Mouse (Mus musculus): ENCODE measurements around the gene Gm14085. TPM values are rescaled to one million over a fixed set of nuclear protein-coding genes. Genes with fewer than 3 reads are reported as not detected.

The Gm14085 gene
- polyA plus RNA-seq, 1 experiment from 2014 or later, result not detected

DNA sequence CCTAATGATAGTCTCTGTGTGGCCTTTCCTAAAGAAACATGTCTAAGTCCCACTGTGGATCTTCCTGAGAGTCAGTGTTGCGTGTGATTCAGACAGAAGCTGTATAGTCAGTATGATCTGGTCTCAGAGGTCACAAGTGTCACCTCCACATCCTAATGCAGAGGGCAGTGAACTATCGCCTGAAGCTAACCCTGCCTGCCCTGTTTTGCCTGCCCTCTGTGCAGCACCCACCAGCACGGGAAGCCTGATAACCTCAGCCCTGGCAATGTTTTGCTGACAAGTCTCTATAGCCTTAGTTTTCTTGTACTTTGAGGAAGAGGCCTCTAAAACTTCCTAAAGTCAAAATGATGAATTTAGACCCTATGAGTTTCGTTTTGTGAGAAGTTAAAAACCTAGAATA, 85.7 kb downstream of the Gm14085 start:
- no peaks in the 10 kb centered on the region for H3K4me1 ChIP-seq
- no peaks in the 10 kb centered on the region for H3K27me3 ChIP-seq
- H3K4me2 ChIP-seq, result no peak overlapping the region
- no peak overlapping the region for H3K4me3 ChIP-seq
- no peaks in the 10 kb centered on the region for H3K9me3 ChIP-seq (replicated peaks)
- ATAC-seq, result no peak
- H3K36me3 ChIP-seq (ENCODE audit: poor library complexity, severe bottlenecking), result no peaks in the 10 kb centered on the region
- no peak overlapping the region for H3K27ac ChIP-seq
- no peak overlapping the region for H3K9ac ChIP-seq
- WGBS, result 81% methylated on average over 4 of the region's 4 CpGs

DNA sequence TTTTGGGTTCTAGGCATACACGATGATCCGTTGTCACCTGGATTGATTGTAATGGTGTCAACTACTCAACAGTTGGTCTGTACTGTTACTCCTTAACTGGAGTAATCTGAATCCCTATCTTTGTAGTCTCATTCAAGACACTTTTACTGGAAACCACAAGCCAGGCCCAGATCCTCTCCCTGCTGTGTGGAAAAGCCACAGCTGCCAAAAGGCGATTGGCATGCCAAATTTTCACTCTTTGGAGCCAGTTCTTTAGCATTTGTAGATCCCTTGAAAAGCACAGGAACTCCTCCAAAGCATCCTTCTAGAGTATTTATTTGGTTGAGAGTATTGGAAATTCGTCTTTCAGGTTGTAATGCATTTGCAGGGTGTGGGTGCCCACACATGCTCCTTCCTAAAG, 86.6 kb downstream of the Gm14085 start:
- no peak for ATAC-seq
- 83% methylated on average over 4 of the region's 4 CpGs for WGBS
- no peaks in the 10 kb centered on the region for H3K27me3 ChIP-seq
- no peak overlapping the region for H3K4me2 ChIP-seq
- no peak overlapping the region for H3K4me3 ChIP-seq
- H3K36me3 ChIP-seq (ENCODE audit: poor library complexity, severe bottlenecking), result no peaks in the 10 kb centered on the region
- H3K4me1 ChIP-seq, result no peaks in the 10 kb centered on the region
- no peaks in the 10 kb centered on the region for H3K9me3 ChIP-seq (replicated peaks)
- H3K9ac ChIP-seq, result no peak overlapping the region
- no peak overlapping the region for H3K27ac ChIP-seq

DNA sequence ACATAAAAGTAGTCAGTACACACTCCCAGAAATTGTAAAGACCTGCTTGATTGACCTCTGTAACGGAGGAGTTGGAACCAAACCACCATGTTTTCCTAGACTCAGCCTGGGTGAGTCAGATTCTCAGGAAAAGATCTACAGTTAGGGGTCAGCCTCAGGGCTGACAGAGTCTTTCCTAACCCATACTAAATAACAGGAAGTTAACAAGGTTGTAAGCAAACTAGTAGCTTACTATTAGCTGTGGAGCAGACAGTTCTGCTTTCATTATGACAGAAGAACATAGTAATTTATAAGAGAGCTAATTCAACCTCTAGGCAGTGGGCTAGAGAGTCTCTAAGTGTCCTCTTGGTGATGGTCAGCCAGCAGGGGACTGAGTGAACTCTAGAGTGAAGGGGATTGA, 87.7 kb downstream of the Gm14085 start:
- no peak for ATAC-seq
- 81% methylated on average over 1 of the region's 1 CpGs for WGBS

DNA sequence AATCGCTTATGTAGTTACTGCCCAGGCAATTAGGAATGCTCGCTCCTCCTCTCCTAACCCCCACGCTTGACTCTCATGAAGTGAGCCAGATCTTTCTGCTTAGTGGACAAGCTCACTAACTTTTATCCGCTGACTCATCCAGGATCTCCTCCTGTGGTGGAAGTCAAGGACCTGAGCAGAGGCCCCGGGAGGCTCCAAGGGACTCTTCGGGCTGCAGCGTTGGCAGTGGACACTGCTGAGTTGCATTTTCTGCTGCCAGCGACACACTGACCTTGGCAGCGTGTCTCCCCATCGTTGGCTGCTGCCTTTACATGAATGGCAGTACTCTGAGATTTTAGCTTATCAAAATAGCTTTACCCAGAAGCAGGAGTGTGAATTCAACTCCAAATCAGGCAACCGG, 90.7 kb downstream of the Gm14085 start:
- Histone ChIP-seq H3K4me1 (no peaks in the 10 kb centered on the region), H3K27me3 (no peaks in the 10 kb centered on the region), H3K27ac (no peak overlapping the region), H3K9me3 (replicated peaks) (no peaks in the 10 kb centered on the region), H3K4me2 (no peak overlapping the region), H3K4me3 (no peak overlapping the region), H3K36me3 (ENCODE audit: poor library complexity, severe bottlenecking) (no peaks in the 10 kb centered on the region), H3K9ac (no peak overlapping the region)
- 80% methylated on average over 11 of the region's 11 CpGs for WGBS
- ATAC-seq, result no peak

More for the DNA sequence above, 87.7 kb downstream of the Gm14085 start:
- H3K9me3 ChIP-seq (replicated peaks), result no peaks in the 10 kb centered on the region
- H3K27ac ChIP-seq, result no peak overlapping the region
- H3K4me3 ChIP-seq, result no peak overlapping the region
- H3K27me3 ChIP-seq, result no peaks in the 10 kb centered on the region
- no peaks in the 10 kb centered on the region for H3K36me3 ChIP-seq (ENCODE audit: poor library complexity, severe bottlenecking)
- H3K9ac ChIP-seq, result no peak overlapping the region
- H3K4me1 ChIP-seq, result no peaks in the 10 kb centered on the region
- no peak overlapping the region for H3K4me2 ChIP-seq

DNA sequence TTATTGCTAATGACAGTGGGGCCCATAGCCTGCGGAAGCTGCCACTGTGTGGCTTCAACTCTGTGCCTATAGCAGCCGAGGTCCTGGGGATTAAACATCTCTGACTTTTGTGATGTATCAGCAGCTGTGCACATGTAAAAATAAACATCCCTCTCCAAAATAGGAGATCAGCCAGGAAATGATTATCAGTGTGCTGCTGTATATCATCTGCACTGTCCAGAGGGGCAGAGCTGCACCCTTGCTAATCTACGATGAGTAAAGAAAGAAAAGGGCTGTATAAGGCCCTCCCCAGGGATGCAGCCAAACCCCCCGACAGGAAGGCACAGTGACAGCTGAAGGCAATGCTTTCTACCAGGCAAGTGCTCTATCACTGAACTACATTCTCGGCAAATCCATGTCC, 91.6 kb downstream of the Gm14085 start:
- Histone ChIP-seq H3K4me1 (no peaks in the 10 kb centered on the region), H3K27ac (no peak overlapping the region), H3K9me3 (replicated peaks) (no peaks in the 10 kb centered on the region), H3K27me3 (no peaks in the 10 kb centered on the region), H3K4me3 (no peak overlapping the region), H3K36me3 (ENCODE audit: poor library complexity, severe bottlenecking) (no peaks in the 10 kb centered on the region), H3K9ac (no peak overlapping the region), H3K4me2 (no peak overlapping the region)
- WGBS, result 64% methylated on average over 5 of the region's 5 CpGs
- ATAC-seq, result no peak

DNA sequence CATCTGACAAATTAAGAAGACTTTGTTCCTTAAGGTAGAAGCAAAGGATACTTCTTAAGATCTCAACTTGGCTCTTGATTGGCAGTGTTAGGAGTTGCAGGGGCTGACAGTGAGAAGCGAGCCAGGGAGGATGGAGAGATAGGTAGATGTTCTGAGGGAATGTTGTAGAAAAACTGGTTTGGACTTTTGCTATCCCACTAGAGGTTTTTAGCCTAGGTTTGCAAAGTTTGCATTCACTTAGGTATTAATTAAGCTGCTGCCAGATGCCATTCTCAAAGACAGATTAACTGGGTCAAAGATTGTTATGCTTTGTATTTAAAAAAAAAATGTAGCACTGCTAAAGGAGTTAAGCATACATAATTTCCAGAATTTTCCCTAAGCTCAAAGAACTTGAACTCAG, 92.6 kb downstream of the Gm14085 start:
- ATAC-seq, result no peak
- H3K9ac ChIP-seq, result no peak overlapping the region
- H3K4me2 ChIP-seq, result no peak overlapping the region
- H3K4me3 ChIP-seq, result no peak overlapping the region
- no peaks in the 10 kb centered on the region for H3K27me3 ChIP-seq
- no peak overlapping the region for H3K27ac ChIP-seq
- H3K36me3 ChIP-seq (ENCODE audit: poor library complexity, severe bottlenecking), result no peaks in the 10 kb centered on the region
- no peaks in the 10 kb centered on the region for H3K4me1 ChIP-seq
- H3K9me3 ChIP-seq (replicated peaks), result no peaks in the 10 kb centered on the region
- WGBS, result 79% methylated on average over 1 of the region's 1 CpGs

Other genes with a start within 250 kb of the Gm14085 start
- gene Duox2, start 186.5 kb upstream of the Gm14085 start, polyA plus RNA-seq (2015; fragmentation: Nextera tagmentation; extraction: Ambion mirVana), result not detected in 2 replicates
- gene Duoxa2, start 186.0 kb upstream of the Gm14085 start, polyA plus RNA-seq (2015; fragmentation: Nextera tagmentation; extraction: Ambion mirVana), result not detected in 2 replicates
- not detected in 2 replicates for gene Duoxa1, start 171.2 kb upstream of the Gm14085 start, polyA plus RNA-seq (2015; fragmentation: Nextera tagmentation; extraction: Ambion mirVana)
- 0.04 TPM in 1 of 2 replicates, not detected in the other for gene Duox1, start 169.3 kb upstream of the Gm14085 start, polyA plus RNA-seq (2015; fragmentation: Nextera tagmentation; extraction: Ambion mirVana)
- 6.2 and 6.8 TPM in 2 replicates for gene Shf, start 115.8 kb upstream of the Gm14085 start, polyA plus RNA-seq (2015; fragmentation: Nextera tagmentation; extraction: Ambion mirVana)
- gene Slc28a2, start 58.5 kb upstream of the Gm14085 start, polyA plus RNA-seq (2015; fragmentation: Nextera tagmentation; extraction: Ambion mirVana), result not detected in 2 replicates
- gene Gatm, start 126.4 kb downstream of the Gm14085 start, polyA plus RNA-seq (2015; fragmentation: Nextera tagmentation; extraction: Ambion mirVana), result 16.2 and 17.3 TPM in 2 replicates
- 0.60 TPM in 1 of 2 replicates, not detected in the other for gene AA467197, start 152.0 kb downstream of the Gm14085 start, polyA plus RNA-seq (2015; fragmentation: Nextera tagmentation; extraction: Ambion mirVana)
- 4.4 and 4.7 TPM in 2 replicates for gene Slc30a4, start 217.7 kb downstream of the Gm14085 start, polyA plus RNA-seq (2015; fragmentation: Nextera tagmentation; extraction: Ambion mirVana)